Mouse (Mus musculus) bone marrow macrophage, adult 2 months (primary cell): ENCODE results near the gene Zdhhc5. TPM values are rescaled to one million over a fixed set of nuclear protein-coding genes. Genes with fewer than 3 reads are reported as not detected.

Source experiments
- H3K27ac ChIP-seq: 2 replicates; pipeline ENCODE4 v1.5.1; 2012; ENCODE audit warnings: low read depth, low read length; ENCODE audit not compliant: insufficient read depth
- H3K4me1 ChIP-seq: 2 replicates; pipeline ENCODE4 v1.6.1; 2012; ENCODE audit warnings: low read length; ENCODE audit not compliant: control insufficient read depth, insufficient read depth
- H3K4me3 ChIP-seq: 2 replicates; pipeline ENCODE4 v1.5.1; 2012; ENCODE audit warnings: mild to moderate bottlenecking, low read length, moderate library complexity; ENCODE audit not compliant: insufficient read depth
- CTCF ChIP-seq: IDR thresholded peaks from 2 replicates; pipeline ENCODE4 v1.5.1; 2012; ENCODE audit warnings: low read depth, mild to moderate bottlenecking, low read length, moderate library complexity
- POLR2A ChIP-seq: IDR thresholded peaks from 2 replicates; pipeline ENCODE4 v1.6.1; 2012; ENCODE audit warnings: mild to moderate bottlenecking, low read depth, low read length, borderline replicate concordance
- polyA plus RNA-seq: library from polyadenylated mRNA; stranded (reverse); fragments of >200 nt; gene quantifications from 2 replicates; pipeline ENCODE4 v1.2.4, GENCODE M21; 2012; ENCODE audit not compliant: missing spikeins, insufficient read depth, insufficient read length

Zdhhc5 gene
- polyA plus RNA-seq = 27.5 and 29.2 TPM in 2 replicates

DNA sequence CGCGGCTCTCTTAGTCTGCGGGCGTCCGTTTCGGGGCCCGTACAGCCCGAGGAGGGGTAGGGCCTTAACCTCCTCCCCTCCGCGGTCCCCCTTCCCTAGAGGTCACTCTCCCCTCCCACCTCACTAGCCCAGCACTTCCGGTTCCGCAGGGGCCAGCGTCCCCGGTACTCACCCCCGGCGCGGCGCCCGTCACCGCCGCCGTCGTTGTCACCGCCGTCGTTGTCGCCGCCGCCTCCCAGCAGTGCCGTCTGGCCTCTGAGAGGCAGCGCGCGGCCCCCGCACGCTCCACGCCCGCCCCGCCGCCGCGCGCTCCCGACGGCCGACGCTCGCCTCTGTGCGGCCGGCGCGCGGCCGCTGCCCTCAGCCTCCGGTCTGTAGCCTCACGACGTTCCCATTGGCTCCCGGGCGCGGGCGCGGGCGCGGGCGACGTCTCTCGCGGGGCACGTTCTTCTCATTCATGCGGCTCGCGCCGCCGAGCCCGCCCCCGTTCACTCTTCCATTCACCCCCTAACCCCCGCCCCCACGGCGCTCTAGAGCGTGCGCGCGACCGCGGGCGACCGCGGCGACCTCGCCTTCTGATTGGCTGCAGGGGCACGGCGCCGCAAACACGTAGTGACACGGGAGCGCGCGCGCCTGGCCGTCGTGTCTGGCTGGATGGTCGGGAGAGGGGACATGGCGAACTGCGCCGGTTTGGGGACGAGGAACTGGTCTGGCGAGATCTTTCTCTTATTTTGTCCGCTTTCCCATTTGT, at the start of gene Zdhhc5:
Zdhhc5 (minus strand) TSS at position 370 of the 751 bp plus-strand sequence.
- Histone ChIP-seq H3K27ac (peak within 1 kb of the TSS; percentile 86), H3K4me1 (peaks cover 8% of the 10 kb centered on the region), H3K4me3 (peak within 1 kb of the TSS; percentile 84)
- no peak for TF ChIP-seq POLR2A
- no peak for TF ChIP-seq CTCF

DNA sequence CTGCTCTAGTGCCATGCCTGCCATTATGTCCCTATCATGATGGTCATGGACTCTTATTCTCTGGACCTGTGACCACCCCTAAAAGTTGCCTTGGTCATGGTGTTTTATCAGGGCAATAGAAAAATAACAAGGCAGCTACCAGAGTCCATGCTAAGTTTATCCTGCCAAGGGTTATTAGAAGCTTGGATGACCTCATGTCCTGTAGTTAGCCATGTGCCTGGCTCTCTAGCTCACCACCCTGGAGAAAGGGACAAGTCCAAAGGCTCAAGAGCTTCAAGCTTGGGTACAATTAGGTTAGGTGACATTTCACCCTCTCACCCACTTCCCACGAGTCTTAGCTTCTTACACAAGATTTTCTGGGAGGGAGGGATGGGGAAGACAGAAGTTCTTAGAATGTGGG, 47.8 kb upstream of the Zdhhc5 start:
- TF ChIP-seq POLR2A = no peak
- no peak for TF ChIP-seq CTCF
- no peak overlapping the region for H3K27ac ChIP-seq
- no peak overlapping the region for H3K4me3 ChIP-seq
- H3K4me1 ChIP-seq = no peaks in the 10 kb centered on the region

DNA sequence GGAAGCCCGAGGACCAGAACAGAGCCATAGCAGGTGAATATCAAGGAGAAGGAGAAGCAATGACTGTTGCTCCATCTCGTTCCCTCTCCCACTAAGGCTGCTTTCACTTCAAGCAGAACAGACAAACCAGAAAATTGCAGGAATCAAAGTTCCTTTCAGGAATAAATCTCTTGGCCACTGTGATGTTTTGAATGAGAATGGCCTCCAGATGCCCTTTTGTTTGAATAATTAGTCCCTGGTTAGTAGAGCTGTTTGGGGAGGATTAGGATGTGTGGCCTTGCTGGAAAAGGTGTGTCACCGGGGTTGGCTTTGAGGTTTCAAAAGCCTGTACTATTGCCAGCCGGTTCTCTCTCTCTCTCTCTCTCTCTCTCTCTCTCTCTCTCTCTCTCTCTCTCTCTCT, 47.3 kb upstream of the Zdhhc5 start:
- no peak for TF ChIP-seq CTCF
- TF ChIP-seq POLR2A = no peak
- Histone ChIP-seq H3K4me1 (no peaks in the 10 kb centered on the region), H3K27ac (no peak overlapping the region), H3K4me3 (no peak overlapping the region)

DNA sequence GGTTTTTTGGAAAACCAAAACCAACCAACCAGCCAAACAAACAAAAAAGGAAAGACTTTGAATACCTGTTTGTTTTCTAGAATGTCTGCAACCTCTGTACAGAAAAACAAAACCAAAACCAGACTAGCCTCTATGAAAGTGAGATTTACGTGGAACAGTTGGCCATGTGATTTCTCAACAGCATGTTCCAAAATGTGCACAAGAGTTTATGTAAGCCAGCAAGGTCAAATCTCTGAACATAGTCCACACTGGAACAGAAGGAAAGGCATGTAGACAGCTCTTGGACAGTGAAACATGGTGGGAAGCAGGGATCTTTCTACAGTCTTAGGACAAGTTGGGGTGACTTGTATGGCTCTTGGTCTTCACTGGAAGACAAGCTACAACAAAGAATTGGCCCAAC, 46.9 kb upstream of the Zdhhc5 start:
- TF ChIP-seq CTCF = no peak
- TF ChIP-seq POLR2A = no peak
- Histone ChIP-seq H3K27ac (no peak overlapping the region), H3K4me1 (no peaks in the 10 kb centered on the region), H3K4me3 (no peak overlapping the region)

DNA sequence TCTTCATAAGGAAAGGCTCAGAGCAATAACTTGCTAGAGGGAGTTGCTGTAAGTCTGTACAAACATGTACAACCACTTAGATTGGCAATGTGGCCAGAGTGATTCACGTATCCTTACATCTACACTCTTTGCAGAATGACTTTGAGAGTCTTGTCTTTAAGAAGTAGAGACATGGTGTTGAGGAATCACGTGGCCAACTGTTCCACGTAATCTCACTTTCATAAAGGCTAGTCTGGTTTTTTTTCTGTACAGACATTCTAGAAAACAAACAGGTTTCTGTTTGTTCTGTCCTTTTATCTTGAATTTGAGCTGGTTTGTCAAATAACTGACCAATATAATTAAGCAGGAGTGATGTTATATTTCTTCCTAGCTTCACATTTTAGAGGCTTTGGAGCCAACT, 46.3 kb upstream of the Zdhhc5 start:
- H3K4me1 ChIP-seq = no peaks in the 10 kb centered on the region
- no peak overlapping the region for H3K27ac ChIP-seq
- H3K4me3 ChIP-seq = no peak overlapping the region
- TF ChIP-seq CTCF (no peak), POLR2A (no peak)

DNA sequence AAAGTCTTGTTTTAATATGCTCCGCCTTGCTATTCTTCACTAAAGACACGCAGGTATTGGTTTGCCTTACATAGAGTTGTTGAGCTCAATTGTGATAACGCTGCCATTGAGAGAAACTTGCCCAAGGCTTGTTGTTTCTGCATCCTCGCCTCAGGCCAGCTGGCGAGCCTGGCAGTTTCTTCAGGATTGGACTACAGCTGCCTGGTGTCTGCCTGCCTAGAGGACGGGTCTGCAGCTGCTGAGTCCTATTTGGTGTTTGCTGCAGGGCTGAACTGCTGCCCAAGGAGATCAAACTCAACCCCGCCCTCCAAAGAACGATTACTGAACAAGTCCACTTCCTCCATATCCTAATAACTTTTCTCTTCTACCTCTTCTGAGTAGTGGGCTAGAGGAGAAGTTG, 45.8 kb upstream of the Zdhhc5 start:
- TF ChIP-seq POLR2A (no peak), CTCF (no peak)

DNA sequence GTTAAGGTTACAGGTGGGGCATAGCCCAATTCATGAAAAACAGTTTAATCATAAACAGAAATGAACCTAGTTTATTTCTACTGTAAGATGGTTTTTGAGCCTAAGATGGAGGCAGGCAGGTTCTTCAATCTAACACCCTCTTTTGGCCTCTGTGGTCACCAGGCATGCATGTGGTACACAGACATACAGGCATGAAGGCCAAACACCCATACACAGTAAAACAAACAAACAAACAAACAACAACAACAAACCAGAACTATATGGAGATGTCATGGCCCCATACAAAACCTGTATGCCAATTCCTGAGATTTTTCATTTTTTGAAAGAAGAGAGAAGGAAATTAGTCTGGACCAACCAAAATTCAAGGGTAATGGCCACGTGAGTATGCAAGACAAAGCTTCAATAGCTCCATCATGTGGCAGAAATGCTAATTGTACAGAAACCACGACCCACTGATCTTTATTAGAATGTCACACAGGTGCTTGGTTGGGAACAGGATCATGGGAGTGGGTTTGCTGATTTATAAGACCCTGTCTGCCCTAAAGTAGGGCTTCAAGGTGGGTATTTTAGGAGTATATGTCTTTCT, 43.7 kb upstream of the Zdhhc5 start:
- Histone ChIP-seq H3K27ac (no peak overlapping the region), H3K4me1 (no peaks in the 10 kb centered on the region), H3K4me3 (no peak overlapping the region)
- TF ChIP-seq CTCF (no peak), POLR2A (no peak)

More for the DNA sequence above, 45.8 kb upstream of the Zdhhc5 start:
- Histone ChIP-seq H3K4me3 (no peak overlapping the region), H3K4me1 (no peaks in the 10 kb centered on the region), H3K27ac (no peak overlapping the region)

DNA sequence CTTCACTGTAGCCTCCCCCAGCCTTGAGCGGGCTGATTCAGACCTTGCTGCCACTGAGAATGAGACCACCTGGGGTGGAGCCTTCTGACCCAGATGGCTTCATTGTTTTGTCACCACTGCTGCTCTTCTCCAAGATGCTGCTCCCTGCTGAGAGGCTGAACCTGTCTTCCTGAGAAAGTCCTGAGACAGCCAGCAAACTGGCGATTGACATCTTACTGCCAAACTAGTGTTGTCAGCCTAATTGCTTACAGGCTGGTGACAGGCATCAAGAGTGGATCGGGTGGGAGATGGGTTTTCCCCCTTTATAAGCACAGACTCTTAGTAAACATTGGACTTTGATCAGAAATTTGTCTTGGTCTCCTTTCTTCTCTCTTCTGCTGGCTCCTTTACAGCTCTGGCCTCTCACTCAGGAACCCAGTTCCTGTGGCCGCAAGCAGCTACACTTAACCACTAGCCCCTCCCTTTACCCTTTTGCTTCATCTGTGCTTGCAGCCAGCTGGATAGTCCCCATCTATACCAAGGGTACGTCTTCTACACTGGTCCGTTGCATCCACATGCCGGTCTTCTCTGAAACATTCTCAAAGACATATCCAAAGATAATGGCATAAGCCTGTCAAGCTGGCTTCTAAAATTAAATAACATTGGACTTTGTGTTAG, 42.2 kb upstream of the Zdhhc5 start:
- H3K27ac ChIP-seq = no peak overlapping the region
- no peak for TF ChIP-seq CTCF
- TF ChIP-seq POLR2A = no peak
- H3K4me1 ChIP-seq = no peaks in the 10 kb centered on the region
- H3K4me3 ChIP-seq = no peak overlapping the region

DNA sequence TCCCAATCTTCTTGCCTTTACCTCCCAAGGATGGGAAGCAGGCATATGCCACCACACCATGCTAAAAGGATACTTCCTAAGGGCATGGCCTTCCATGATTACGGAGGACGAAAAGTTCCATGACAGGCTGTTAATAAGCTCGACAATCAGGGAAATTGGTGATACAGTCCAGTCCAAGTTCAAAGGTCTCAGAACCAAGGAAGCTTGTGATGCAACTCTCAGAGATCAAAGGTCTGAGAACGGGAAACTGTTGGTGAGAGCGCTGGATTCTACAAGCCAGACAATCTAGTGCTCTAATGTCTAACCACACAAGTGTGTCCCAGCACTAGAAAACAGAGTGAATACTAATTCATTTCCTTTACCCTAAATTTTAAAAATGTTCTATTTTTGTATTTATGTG, 41.3 kb upstream of the Zdhhc5 start:
- Histone ChIP-seq H3K4me3 (no peak overlapping the region), H3K27ac (no peak overlapping the region), H3K4me1 (no peaks in the 10 kb centered on the region)
- TF ChIP-seq CTCF (no peak), POLR2A (no peak)

DNA sequence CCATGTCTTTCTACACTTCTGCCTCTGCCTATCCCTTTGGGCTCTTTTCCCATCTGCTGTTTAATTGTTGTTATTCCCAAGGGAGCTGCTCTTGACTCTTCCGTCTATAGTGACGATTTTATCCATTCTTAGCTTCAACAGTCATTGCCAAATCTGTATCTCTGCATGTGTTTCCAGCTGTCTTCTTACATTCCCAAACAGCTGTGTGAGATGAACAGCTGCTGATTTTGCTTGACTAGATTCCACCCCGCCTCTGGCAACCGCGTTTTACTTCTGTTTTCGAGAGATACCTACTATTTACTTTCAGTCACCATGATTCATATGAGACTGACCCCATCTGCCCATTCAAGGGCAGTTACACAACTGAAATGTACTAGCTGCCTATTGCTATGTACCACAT, 35.1 kb upstream of the Zdhhc5 start:
- Histone ChIP-seq H3K4me1 (no peaks in the 10 kb centered on the region), H3K4me3 (no peak overlapping the region), H3K27ac (no peak overlapping the region)
- TF ChIP-seq POLR2A (no peak), CTCF (no peak)
